Mouse (Mus musculus) gastrocnemius, adult 8-10 months (tissue): ENCODE measurements around the gene Adamts2. TPM values are rescaled to one million over a fixed set of nuclear protein-coding genes. Genes with fewer than 3 reads are reported as not detected.

Experiments
- DNase-seq, 2 experiments: peaks; one replicate each; pipeline ENCODE4 v3.0.0; 2022; ENCODE audit warnings: low spot score in 2 of 2
- total RNA-seq, 4 experiments: library from RNA; stranded (reverse); gene quantifications; 2 replicates each; pipeline ENCODE4 v1.2.4; 2022

Gene Adamts2
- total RNA-seq = 1 to 10 TPM; 3.5 to 4.9 (median 4.7) TPM

DNA sequence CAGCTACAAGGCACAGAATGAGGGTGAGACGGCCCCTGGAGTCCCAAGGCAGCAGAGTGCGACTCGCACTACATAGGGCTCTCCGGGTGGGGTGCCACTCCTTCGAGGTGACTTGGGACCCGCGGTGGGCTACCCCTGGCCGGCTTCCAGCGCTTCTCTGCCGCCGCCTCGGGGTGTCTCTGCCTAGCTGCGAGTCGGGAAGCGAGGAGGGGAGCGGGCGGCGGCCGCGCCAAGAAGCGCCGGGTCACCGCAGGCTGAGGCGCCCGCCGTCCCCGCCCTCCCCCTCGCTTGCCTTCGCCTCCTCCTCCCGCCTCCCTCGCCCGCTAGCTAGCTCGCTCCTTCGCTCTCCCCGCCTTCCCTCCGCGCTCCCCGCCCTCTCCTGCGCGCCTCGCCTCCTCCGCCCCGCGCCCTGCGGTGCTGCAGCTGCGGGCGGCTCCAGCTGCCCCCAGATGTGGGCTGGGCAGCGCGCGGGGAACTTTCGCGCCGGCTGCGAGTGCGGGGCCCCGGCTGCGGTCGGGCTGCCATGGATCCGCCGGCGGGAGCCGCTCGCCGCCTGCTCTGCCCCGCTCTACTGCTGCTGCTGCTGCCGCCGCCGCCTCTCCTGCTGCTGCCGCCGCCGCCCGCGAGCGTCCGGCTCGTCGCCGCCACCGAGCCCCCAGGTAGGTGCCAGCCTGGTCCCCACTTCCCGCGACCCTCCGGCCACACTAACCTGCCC is at the start of gene Adamts2:
Adamts2 (plus strand) TSS at position 444 of the 715 bp plus-strand sequence.
- DNase-seq = peak; percentile 60 to 66

DNA sequence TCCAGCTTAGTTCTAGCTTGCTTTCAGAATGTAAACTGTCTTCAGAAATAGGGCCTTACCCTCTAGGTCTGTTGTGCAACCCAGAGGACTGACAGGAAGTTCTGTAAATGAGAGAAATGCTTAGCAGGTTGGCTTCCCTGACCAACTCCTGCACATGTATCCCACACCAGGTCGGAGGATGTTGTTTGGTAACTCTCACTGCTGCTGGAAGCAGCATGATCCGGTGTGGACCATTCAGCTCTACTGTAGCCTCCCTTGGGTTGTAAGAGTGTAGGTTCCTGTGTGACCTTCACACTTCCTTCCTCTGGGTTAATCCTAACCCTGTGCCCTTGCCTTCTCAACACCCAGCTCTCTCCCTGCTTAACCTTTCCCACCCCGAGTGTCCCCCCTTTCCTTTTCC is 44.8 kb upstream of the Adamts2 start:
- no peak for DNase-seq

DNA sequence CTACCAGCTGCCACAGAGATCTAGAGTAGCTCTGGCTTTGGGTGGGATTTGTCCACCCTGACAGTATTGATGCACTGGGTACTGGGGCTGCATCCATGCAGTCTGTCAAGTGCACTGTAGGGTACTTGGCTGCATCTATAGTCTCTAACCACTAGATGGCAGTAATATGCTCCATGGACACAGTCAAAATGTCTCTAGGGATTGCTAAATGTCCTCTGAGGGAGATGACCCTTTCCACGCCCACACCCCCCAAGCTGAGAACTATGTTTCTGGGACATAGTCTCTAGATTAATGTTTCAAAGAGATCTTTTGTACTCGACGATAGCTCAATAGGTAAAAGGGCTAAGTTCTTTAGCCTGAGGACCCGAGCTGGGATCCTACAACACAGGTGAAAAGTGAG is 42.8 kb upstream of the Adamts2 start:
- DNase-seq = no peak

DNA sequence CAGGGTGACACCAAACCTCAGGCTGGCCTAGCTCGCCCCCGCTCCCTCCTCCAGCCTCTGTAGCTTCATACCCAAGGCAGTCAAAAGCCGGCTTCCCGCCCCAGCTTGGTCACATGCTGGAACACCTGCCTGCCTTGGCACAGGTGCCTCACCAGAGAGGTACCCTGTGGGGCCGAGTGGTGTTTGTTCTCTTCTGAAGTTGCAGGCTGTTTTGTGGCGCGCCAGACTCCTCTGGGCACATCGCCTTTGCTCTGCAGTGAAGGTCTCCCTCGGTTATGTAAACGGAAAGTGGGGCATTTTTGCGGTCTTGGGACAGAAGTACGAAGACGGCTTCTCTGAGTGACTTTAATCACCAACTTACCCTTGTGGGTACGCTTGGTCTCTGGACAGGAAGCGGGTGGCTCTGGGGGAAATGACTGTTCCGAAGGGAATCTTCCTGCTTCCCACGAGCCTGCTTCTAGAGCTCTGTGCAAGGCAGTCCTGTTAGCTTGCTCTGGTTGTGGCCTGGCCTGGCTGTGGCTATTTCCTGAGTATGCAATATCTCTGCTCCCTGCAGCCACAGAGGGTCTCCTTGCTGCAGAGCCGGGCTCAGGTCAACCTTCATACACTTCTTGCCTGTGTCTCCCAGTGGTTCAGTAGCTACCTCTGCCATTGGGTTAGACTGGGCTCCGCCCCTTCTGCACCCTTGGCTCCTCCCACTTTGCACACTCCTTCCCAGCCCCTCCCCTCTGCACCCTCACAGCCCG is 36.2 kb upstream of the Adamts2 start:
- no peak for DNase-seq

DNA sequence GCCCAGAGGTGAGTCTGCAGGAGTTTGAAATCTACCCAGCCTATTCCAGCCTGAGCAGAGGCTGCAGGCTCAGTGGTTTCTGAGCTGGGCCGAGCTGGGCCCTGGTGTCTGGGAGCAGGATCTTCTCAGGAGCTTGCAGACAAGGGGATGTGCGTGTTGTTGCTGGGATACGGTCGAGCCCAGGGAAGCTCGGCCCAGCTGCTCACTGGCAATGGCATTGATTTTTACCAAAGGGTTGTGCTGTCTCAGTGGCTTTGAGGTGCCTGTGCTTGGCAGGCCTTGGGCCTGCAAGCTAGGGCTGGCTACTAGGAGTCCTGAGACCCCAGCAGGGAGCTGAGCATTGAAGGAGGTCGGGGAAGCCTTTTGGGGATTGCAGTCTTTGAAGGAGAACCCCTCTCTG is 30.4 kb upstream of the Adamts2 start:
- DNase-seq = no peak

- no peak for DNase-seq
Observed at GRCm38 (mm10) chr11:50576521-50576920, 25.4 kb upstream of the Adamts2 start.

- DNase-seq = peak in 1 of 2 experiments; percentile 17
Observed at GRCm38 (mm10) chr11:50587026-50587425, 14.9 kb upstream of the Adamts2 start.

- peak in 1 of 2 experiments; percentile 24 for DNase-seq
Observed at GRCm38 (mm10) chr11:50587787-50588186, 14.1 kb upstream of the Adamts2 start.

- no peak for DNase-seq
Observed at GRCm38 (mm10) chr11:50589060-50589459, 12.8 kb upstream of the Adamts2 start.

GRCm38 (mm10) chr11:50591053-50591452 is 10.8 kb upstream of the Adamts2 start:
- no peak for DNase-seq

DNA sequence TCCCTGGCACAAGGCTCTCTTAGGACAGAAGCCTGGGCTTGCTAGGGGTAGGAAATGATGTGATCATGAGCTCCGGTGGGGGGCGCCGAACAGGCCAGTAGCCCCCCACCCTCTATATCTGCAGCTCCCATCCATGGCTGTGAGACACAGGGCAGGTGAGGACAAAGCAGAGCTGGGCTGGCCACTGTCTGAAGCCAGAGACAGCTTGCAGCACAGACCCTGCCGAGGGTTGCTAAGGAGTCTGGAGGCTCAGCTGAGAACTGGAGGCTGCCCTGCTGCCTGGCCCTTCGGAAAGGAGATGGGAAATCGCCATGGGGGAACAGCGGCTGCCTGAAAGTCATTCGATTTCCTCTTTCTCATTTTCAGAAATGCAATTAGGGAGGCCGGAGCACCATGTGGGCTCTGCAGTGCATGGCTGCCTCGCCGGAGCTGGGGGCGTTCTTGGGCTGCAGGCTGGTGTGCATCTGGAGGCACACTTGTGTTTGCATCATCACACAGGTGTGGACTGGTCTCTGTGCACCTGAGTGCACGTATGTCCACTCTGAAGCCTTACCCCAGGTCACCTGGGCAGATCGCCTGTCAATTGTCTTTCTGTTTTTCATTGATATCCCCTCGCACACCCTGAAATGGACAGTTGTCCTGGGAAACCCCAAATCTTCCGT is 8.9 kb upstream of the Adamts2 start:
- DNase-seq = no peak

DNA sequence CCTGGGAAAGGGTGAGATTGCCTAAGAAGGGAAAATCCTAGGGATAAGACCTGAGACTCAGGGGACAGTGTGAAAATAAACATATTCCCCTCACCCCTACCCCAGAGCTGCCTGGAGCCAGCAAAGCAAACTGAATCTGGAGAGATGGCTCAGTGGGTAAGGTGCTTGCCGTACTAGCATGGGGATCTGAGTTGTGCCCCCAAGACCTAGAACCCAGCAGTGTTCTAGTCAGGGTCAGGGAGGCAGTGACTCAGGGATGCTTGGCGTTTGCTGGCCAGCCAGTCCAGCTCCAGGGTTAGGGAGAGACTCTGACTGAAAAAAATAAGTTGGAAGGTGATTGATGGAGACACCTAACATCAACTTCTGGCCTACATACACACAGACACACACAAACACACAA is 5.3 kb upstream of the Adamts2 start:
- DNase-seq = no peak

DNA sequence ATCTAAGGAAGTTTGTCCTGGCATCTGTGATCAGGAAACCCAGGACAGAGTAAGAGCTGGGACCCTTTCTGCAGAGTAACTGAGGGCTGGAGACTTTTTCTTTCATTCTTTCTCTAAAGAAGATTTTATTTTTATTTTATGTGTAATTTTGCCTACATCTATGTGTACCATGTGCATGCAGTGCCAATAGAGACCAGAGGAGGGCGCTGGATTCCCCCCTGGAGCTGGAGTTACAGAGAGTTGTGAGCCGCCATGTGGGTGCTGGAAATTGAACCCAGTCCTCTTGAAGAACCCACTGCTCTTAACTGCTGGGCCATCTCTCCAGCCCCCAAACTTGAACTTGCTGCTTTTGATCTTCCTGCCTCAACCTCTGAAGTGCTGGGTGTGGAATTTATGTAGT is 2.7 kb upstream of the Adamts2 start:
- no peak for DNase-seq

DNA sequence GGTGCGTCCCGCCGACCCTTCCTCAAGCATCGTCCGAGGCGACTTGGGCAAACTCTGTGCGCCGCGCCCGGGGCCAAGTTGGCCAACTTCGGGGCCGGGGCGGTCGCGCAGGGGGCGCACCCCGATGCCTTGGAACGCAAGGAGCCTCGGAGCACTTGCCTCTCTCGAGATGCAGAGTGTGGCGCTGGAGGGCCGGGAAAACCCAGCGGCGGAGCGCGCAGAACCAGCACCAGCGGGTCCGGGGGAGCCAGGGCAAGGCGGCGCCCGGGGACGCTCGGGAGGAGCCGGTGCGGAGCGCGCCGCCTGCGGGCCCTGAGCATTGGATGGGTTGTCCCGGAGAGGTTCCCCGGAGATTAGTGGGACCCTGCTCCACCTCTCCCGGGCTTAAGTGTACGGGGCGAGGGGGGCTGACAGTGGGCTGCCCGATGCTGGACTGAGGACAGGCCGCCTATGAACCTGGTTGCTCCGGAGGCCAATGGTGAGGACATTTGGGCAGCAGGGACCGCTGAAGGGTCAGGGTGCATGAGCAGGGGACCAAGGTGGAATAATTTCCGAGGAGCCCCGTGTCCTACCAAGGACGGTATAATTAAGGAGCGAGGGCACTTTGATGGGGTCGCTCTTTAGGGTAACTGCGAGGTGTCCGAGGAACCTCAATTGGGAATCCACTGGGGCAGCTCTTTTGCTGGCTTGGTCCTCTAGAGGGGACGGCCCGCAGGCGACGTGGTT is 635 bp downstream of the Adamts2 start:
- DNase-seq = peak in 1 of 2 experiments; percentile 43

DNA sequence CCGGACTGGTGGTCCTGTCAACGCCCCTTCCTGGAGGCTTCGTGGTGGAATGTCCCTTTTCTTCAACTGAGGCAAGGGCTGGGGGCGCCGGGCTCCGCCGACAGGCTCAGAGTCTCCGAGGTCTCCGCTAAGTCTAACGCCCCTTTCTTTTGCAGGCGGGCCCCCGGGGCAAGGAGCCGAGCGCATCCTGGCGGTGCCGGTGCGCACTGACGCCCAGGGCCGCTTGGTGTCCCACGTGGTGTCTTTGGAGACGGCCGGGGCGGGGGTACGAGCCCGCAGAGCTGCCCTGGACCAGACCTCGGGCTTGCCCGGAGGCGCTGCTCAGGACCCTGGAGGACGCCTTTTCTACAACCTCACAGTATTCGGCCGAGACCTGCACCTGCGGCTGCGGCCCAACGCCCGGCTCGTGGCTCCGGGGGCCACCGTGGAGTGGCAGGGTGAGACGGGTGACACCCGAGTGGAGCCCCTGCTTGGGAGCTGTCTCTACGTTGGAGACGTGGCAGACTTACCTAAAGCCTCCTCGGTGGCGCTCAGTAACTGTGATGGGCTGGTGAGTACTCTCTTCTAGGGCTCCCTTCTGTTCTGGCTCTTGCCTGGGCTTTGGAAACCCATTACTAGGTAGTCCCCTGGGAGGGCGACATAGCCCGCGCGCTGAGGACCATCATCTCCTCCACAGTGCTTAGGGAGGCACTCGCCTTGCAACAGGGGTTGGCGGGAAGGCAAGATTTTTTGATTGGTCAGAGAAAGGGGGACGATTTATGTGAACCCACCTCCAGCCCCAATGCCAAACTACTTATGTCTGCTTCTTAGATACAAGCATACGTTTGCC is 1.4 kb downstream of the Adamts2 start:
- DNase-seq = peak in 1 of 2 experiments; percentile 34

- no peak for DNase-seq
Observed at GRCm38 (mm10) chr11:50604371-50604770, 2.5 kb downstream of the Adamts2 start.

DNA sequence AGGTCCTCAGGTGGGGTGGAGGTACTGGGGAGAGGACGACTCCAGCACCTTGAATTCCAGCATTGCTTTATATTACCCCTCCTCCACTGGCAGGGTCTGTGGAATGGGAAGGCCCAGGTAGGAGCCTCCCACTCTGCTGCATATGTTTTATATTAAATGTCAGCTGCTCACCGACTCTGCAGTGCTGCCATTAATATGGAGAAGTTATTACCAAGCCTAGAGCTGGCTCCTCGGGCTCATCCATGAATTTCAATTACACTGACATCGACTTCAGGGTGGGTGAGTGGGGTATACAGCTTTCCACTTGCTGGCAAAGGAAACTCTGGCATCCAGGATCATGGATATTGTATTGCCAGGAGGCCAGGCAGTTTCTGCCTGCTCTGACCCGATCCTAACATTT is 9.3 kb downstream of the Adamts2 start:
- no peak for DNase-seq

- no peak for DNase-seq
Observed at GRCm38 (mm10) chr11:50617015-50617543, 15.2 kb downstream of the Adamts2 start.

DNA sequence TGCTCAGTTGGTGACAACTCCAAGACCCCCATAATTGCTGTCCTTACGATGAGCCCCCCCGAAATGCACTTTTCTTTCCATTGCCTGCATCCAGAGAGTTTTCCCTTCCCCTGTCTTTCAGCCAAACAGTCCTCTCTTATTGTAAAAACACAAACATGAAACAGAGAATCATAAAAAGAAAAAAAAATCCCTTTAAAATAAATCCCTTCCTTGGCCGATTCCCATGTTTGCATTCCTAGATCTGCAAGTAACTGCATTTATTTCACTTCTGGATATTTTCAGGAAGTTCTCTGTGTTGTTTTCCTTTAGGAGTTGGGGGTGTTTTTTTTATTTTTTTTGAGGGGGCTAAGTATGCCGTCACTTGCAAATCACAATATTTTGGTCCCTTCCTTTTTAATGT is 19.0 kb downstream of the Adamts2 start:
- no peak for DNase-seq

- no peak for DNase-seq
Observed at GRCm38 (mm10) chr11:50621364-50621763, 19.5 kb downstream of the Adamts2 start.
